Mouse (Mus musculus): ENCODE results near the gene Apol8.
"Not testable (repeated sequence)": the region's sequence is repeated elsewhere in the genome, so short reads cannot be mapped to it uniquely, and the experiment has no call there.

GRCm38 (mm10) chr15:77733903-77734302, 22.9 kb downstream of the Apol8 start:
- not testable (repeated sequence) for TF ChIP-seq CTCF (IDR thresholded peaks at IDR 0.05; ENCODE audit: extremely low read depth, insufficient read depth, insufficient read length, insufficient replicate concordance); POLR2A (IDR thresholded peaks at IDR 0.05; ENCODE audit: low read depth, low read length)
